Mouse (Mus musculus) layer of hippocampus, postnatal 36 days (tissue): ENCODE results near the gene Reep1. TPM values are rescaled to one million over a fixed set of nuclear protein-coding genes. Genes with fewer than 3 reads are reported as not detected.
A peak's percentile ranks its signal among the peaks of the same experiment; 100 is the strongest.

Experiments used
- DNase-seq, 2 experiments: peaks; one replicate each; pipeline ENCODE4 v3.0.0; 2022
- total RNA-seq, 2 experiments: library from RNA; stranded (reverse); gene quantifications; 2 replicates each; pipeline ENCODE4 v1.2.3; 2021

Gene Reep1
- total RNA-seq, 2 experiments from 2014 or later: 72.9 to 75.7 TPM

- no peak for DNase-seq
Observed at GRCm38 (mm10) chr6:71780431-71780830, 73.1 kb downstream of the Reep1 start.

GRCm38 (mm10) chr6:71783165-71783564, 75.8 kb downstream of the Reep1 start:
- DNase-seq: no peak

GRCm38 (mm10) chr6:71788348-71788747, 81.0 kb downstream of the Reep1 start:
- DNase-seq: no peak

GRCm38 (mm10) chr6:71791771-71792170, 84.4 kb downstream of the Reep1 start:
- DNase-seq: no peak

- DNase-seq: no peak
Observed at GRCm38 (mm10) chr6:71799391-71799790, 92.0 kb downstream of the Reep1 start.

- DNase-seq: no peak
Observed at GRCm38 (mm10) chr6:71801011-71801713, 93.8 kb downstream of the Reep1 start.

- peak; percentile 37 to 45 for DNase-seq
Observed at GRCm38 (mm10) chr6:71801714-71802094, 94.3 kb downstream of the Reep1 start.

- no peak for DNase-seq
Observed at GRCm38 (mm10) chr6:71803609-71804008, 96.2 kb downstream of the Reep1 start.

GRCm38 (mm10) chr6:71804061-71804829, 96.9 kb downstream of the Reep1 start:
- peak; percentile 72 to 73 for DNase-seq

- no peak for DNase-seq
Observed at GRCm38 (mm10) chr6:71806713-71807112, 99.4 kb downstream of the Reep1 start.

- no peak for DNase-seq
Observed at GRCm38 (mm10) chr6:71809890-71810289, 102.5 kb downstream of the Reep1 start.

- DNase-seq: no peak
Observed at GRCm38 (mm10) chr6:71812820-71813219, 105.5 kb downstream of the Reep1 start.

GRCm38 (mm10) chr6:71819764-71820292, 112.5 kb downstream of the Reep1 start:
- DNase-seq: no peak

- no peak for DNase-seq
Observed at GRCm38 (mm10) chr6:71823085-71823484, 115.7 kb downstream of the Reep1 start.

- peak; percentile 86 to 89 for DNase-seq
Observed at GRCm38 (mm10) chr6:71823488-71823887, 116.1 kb downstream of the Reep1 start.

GRCm38 (mm10) chr6:71823961-71824360, 116.6 kb downstream of the Reep1 start:
- DNase-seq: no peak

- no peak for DNase-seq
Observed at GRCm38 (mm10) chr6:71826869-71827268, 119.5 kb downstream of the Reep1 start, which contains the start of gene Mrpl35. Mrpl35 (minus strand) TSS chr6:71826969.

GRCm38 (mm10) chr6:71829768-71830167, 122.4 kb downstream of the Reep1 start:
- DNase-seq: no peak

GRCm38 (mm10) chr6:71830690-71831580, 123.6 kb downstream of the Reep1 start, which contains the start of gene Immt:
Immt (plus strand) TSS chr6:71831331.
- DNase-seq: peak; percentile 96 to 97

- peak; percentile 94 to 96 for DNase-seq
Observed at GRCm38 (mm10) chr6:71831581-71831960, 124.2 kb downstream of the Reep1 start.

- no peak for DNase-seq
Observed at GRCm38 (mm10) chr6:71836811-71837210, 129.4 kb downstream of the Reep1 start.

- DNase-seq: no peak
Observed at GRCm38 (mm10) chr6:71839815-71840214, 132.5 kb downstream of the Reep1 start.
